In genomic region chr1:67000484-67000883, GRCm38 (mm10) we compare ENCODE assay signal across 16 mouse cellular contexts. TPM values are rescaled to one million over a fixed set of nuclear protein-coding genes. Genes with fewer than 3 reads are reported as not detected.
"Had no signal": no experiment of that assay in that cellular context is flagged by ENCODE, and none has a peak within 500 bp of the region (broad histone marks: within the 10 kb centered on the region; RNA-seq: fewer than 3 reads in every experiment).

No protein-coding gene starts in this region.

- H3K27ac ChIP-seq: hindbrain, embryonic 15.5 days; kidney, embryonic 15.5 days; limb, embryonic 13.5 days; liver, embryonic 14.5 days; midbrain, embryonic 10.5 days; neural tube, embryonic 12.5 days had no signal

- DNase-seq: kidney, adult 2 months; kidney, postnatal 25 days; left cerebral cortex, postnatal 4 days; lung, adult 2 months; midbrain, embryonic 14.5 days; thymus, postnatal 4 days had no signal

- H3K27me3 ChIP-seq: hindbrain, embryonic 15.5 days; kidney, embryonic 15.5 days; limb, embryonic 13.5 days; neural tube, embryonic 12.5 days had no signal

- H3K4me2 ChIP-seq: hindbrain, embryonic 15.5 days; kidney, embryonic 15.5 days; limb, embryonic 13.5 days; neural tube, embryonic 12.5 days had no signal

- H3K4me3 ChIP-seq: hindbrain, embryonic 15.5 days; kidney, embryonic 15.5 days; limb, embryonic 13.5 days; midbrain, embryonic 10.5 days; neural tube, embryonic 12.5 days had no signal

- H3K9ac ChIP-seq: hindbrain, embryonic 15.5 days; kidney, embryonic 15.5 days; limb, embryonic 13.5 days; liver, embryonic 14.5 days; neural tube, embryonic 12.5 days had no signal

- H3K4me1 ChIP-seq: midbrain, embryonic 10.5 days; neural tube, embryonic 12.5 days had no signal

- H3K9me3 ChIP-seq: hindbrain, embryonic 15.5 days; kidney, embryonic 15.5 days; limb, embryonic 13.5 days; midbrain, embryonic 10.5 days; neural tube, embryonic 12.5 days had no signal

RNA-seq across cellular contexts. Expression of gene Myl1, which starts 55.3 kb away (rescaled TPM):
- total RNA-seq: megakaryocyte, adult 5-6 weeks; monocyte, adult 5-6 weeks; neutrophil, adult 5-6 weeks had no signal
- polyA plus RNA-seq: liver, adult 2 months had no signal
